Mouse (Mus musculus) olfactory bulb, adult 2 months (tissue): ENCODE data around the gene Fkbp3.

Experiments
- CTCF ChIP-seq: fragments of 200-500 bp; IDR thresholded peaks from 2 replicates; pipeline ENCODE4 v1.5.1; 2012; ENCODE audit warnings: low read depth, mild to moderate bottlenecking, low read length, moderate library complexity; ENCODE audit not compliant: insufficient read depth
- POLR2A ChIP-seq: fragments of 200-500 bp; IDR thresholded peaks from 2 replicates; pipeline ENCODE4 v1.6.1; 2012; ENCODE audit warnings: mild to moderate bottlenecking, low read depth, low read length, moderate library complexity; ENCODE audit not compliant: insufficient read depth

- TF ChIP-seq CTCF, result no peak
- no peak for TF ChIP-seq POLR2A
Observed at GRCm38 (mm10) chr12:65068409-65068808, 5.4 kb downstream of the Fkbp3 start.
